Mouse (Mus musculus) E14TG2a.4 (cell line): ENCODE measurements around the gene Shkbp1.
A peak's percentile ranks its signal among the peaks of the same experiment; 100 is the strongest.

Experiments used
- H3K27me3 ChIP-seq: 2 replicates; pipeline ENCODE4 v1.6.1; 2014; ENCODE audit warnings: low read length, control low read depth; ENCODE audit not compliant: insufficient read depth
- H3K36me3 ChIP-seq: 2 replicates; pipeline ENCODE4 v1.6.1; 2014; ENCODE audit warnings: low read length, control low read depth; ENCODE audit not compliant: insufficient read depth
- H3K4me1 ChIP-seq: replicated peaks from 2 replicates; pipeline ENCODE4 v1.6.1; 2014; ENCODE audit warnings: low read depth, low read length, control low read depth
- H3K4me3 ChIP-seq: replicated peaks from 2 replicates; pipeline ENCODE4 v1.5.1; 2014; ENCODE audit warnings: mild to moderate bottlenecking, low read length
- H3K9me3 ChIP-seq: 2 replicates; pipeline ENCODE4 v1.6.1; 2014; ENCODE audit warnings: low read length, control low read depth
- CTCF ChIP-seq: conservative IDR thresholded peaks from 2 replicates; pipeline ENCODE4 v1.5.1; 2014; ENCODE audit warnings: low read length
- NANOG ChIP-seq: IDR thresholded peaks from 2 replicates; pipeline ENCODE4 v1.6.1; 2014; ENCODE audit warnings: borderline replicate concordance, low read length, mixed read lengths
- POU5F1 ChIP-seq: IDR thresholded peaks from 2 replicates; pipeline ENCODE4 v1.6.1; 2014; ENCODE audit warnings: low read length, borderline replicate concordance

Gene Shkbp1

GRCm38 (mm10) chr7:27298033-27298610 lies 57.7 kb downstream of the Shkbp1 start:
- Histone ChIP-seq H3K4me3 (peak overlapping the region; percentile 35; the same call in 1 of the 2 replicates), H3K27me3 (no peaks in the 10 kb centered on the region), H3K36me3 (no peaks in the 10 kb centered on the region), H3K4me1 (peaks cover 38% of the 10 kb centered on the region), H3K9me3 (no peaks in the 10 kb centered on the region; the same call in 1 of the 2 replicates)
- TF ChIP-seq NANOG, result 0 out of 2 replicates have a peak, but pooled peaks have one; percentile 6
- TF ChIP-seq CTCF, result no peak
- TF ChIP-seq POU5F1, result no peak

- H3K27me3 ChIP-seq, result no peaks in the 10 kb centered on the region
- peaks cover 25% of the 10 kb centered on the region for H3K4me1 ChIP-seq
- H3K4me3 ChIP-seq, result no peak overlapping the region
- no peaks in the 10 kb centered on the region; the same call in 1 of the 2 replicates for H3K9me3 ChIP-seq
- TF ChIP-seq NANOG (no peak), POU5F1 (no peak), CTCF (no peak)
- no peaks in the 10 kb centered on the region for H3K36me3 ChIP-seq
These were observed 59.3 kb downstream of the Shkbp1 start for GRCm38 (mm10) chr7:27296518-27296917.

GRCm38 (mm10) chr7:27295956-27296355 lies 59.9 kb downstream of the Shkbp1 start:
- no peak overlapping the region for H3K4me3 ChIP-seq
- TF ChIP-seq POU5F1 (no peak), NANOG (no peak), CTCF (no peak)

More at GRCm38 (mm10) chr7:27295956-27296355, 59.9 kb downstream of the Shkbp1 start:
- H3K4me1 ChIP-seq, result peaks cover 25% of the 10 kb centered on the region
- no peaks in the 10 kb centered on the region for H3K36me3 ChIP-seq
- H3K27me3 ChIP-seq, result no peaks in the 10 kb centered on the region
- H3K9me3 ChIP-seq, result no peaks in the 10 kb centered on the region; the same call in 1 of the 2 replicates
